Mouse (Mus musculus) adrenal gland, postnatal 10 days (tissue): ENCODE measurements around the gene Gm5868. TPM values are rescaled to one million over a fixed set of nuclear protein-coding genes. Genes with fewer than 3 reads are reported as not detected.
"Not testable (repeated sequence)": the region's sequence is repeated elsewhere in the genome, so short reads cannot be mapped to it uniquely, and the experiment has no call there.

Source experiments
- DNase-seq: peaks from one replicate; pipeline ENCODE4 v3.0.0; 2021; ENCODE audit warnings: mixed read lengths
- long read RNA-seq, 2 experiments: library from polyadenylated mRNA; stranded (forward); transcript quantifications; one replicate each; pipeline ENCODE4 v2.0.0; 2021
- total RNA-seq, 2 experiments: library from RNA; stranded (reverse); gene quantifications; 2 replicates each; pipeline ENCODE4 v1.2.3; 2021

The Gm5868 gene
- 1 to 10 TPM; 1.4 to 2.8 TPM for total RNA-seq
- long read RNA-seq, experiment 1, partial matches to known transcripts, result 0 of 1 reads
- long read RNA-seq, experiment 1, other reads (novel, unspliced or antisense), result 1 of 1 reads
- long read RNA-seq, experiment 2, result 0 reads

DNA sequence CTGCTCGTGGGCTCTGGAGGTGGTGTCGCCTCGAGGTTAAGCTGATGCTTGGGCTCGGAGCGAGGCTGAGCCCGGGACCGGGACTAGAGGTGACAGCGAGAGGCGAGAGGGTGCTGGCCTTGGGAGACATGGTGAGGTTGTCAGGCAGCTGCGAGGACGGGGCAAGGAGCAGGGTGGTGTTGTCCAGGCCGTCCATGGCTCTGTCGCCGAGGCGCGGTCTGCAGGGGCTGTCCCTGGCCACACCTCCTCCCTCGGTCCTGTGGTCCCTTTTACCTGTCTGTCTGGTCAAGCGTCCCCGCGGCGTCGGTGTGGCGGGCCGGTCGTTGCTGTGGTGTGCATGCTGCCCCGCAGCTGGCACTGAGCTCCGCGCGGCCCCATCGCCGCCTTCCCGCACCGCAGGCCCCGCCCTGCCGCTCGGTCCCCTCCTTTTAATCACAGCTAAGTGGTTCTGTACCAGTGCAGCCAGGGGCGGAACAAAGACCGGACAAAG, at the start of gene Gm5868:
Gene Gm5868, minus strand, starts transcription at position 360 of the 490 bp plus-strand sequence.
- peak; percentile 15 for DNase-seq

DNA sequence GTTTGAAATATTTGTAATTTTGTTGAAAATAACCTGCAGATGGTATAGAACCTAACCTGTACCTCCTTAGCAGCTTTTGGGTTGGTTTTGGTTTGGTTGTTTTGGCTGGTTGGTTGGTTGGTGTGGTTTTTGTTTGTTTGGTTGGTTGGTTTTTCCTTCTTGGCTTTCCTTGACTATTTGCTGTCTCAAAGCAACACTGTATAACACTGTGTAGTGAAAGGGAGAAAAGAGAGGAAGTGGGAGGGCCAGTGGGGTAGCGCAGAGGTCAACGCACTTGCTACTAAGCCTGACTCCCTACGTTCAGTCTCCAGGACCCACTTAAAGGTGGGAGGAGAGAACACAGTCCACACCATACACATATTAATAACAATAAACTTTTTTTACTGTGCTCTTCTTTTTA, 49.2 kb upstream of the Gm5868 start:
- DNase-seq, result no peak

DNA sequence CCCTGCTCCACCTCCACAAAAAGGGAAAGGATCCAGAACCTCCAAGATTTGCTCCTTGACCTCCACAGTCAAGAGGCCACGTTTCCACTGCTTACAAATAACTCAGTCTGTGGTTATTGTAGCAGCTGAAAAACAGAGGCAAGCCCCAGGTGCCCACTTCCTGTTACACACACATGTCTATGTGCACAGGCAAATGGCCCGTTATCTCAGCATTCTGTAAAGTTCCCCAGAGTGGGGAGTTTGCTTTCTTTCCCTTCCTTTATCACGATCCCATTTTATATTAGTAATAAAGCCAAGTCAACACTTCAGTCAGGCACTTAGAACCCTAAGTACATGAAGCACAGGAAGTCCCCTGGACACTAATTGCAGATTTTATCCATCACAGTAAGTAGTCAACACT, 48.8 kb upstream of the Gm5868 start:
- no peak for DNase-seq

DNA sequence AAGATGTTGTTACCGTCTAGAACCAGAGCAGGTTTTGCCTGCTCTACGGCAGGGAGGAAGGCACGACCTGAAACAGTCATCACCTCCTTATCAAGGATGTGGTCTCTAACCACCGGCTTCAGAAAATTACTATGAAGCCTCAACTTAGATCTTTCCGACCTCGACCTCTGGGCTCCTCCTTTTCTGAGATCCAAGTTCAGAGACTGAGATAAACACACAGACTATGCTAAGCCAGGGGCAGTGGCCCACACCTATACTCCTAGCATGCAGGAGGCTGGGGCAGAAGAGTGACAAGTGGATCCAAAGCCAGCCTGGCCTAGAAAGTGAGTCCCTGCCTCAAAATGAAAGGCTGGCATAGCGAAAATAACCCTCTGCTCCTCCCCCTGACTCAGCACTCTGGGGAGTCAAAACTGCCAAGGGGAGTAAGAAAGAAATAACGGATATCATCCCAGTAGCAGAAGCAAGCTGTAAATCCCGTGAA, 47.5 kb upstream of the Gm5868 start:
- DNase-seq, result no peak

DNA sequence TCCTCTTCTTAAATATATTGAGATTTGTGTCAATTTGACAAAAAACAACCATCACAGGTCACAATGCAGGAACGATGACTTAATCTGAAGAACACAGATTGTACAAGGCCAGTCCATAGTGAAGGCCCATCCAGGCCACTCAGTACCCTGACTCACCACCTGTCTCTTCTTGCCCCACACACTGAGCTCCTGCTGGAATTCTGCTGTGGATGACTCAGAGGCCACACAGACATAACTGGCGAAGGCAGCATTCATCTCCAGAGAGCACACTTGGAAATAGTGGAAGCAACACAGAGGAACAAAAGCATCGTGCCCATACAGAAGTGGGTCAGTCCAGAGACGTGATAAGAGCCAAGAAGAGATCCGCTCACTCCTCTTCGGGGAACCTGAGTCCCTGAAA, 42.7 kb upstream of the Gm5868 start:
- DNase-seq, result peak; percentile 28

DNA sequence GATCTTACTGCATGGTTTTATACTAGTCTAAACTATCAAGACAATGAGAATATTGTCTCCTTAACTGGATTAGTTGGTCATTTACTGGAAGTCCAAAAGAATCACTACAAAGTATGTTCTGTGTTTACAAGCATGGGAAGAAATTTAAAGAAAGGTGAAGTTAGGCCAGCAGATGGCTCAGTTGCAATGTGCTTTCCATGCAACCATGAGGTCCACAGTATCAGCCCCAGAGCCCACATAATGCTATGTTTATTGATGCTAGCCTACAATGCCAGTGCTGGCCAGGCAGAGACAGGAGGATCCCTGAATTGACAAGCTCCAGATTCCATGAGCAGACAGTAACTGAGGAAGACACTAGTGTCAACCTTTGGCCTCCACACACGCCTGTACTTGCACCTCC, 33.7 kb upstream of the Gm5868 start:
- no peak for DNase-seq

DNA sequence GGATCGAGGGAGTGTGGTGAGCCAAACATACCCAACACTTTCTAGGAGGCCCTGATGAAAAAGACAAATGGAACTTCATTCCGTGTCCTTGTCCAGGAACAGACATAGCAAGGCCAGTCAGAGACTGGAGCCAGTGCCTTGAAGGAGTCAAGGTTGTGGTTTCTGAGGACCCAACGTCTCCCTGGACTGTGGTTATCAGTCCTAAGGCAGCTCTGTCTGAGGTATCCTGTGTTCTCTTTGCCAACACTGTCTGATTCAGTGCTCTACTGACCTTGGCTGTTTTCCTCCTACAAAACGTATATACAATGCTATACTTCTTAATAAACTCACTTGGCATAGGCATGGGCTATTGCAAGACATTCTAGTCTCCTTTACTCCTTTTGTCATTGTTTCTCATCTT, 30.1 kb upstream of the Gm5868 start:
- no peak for DNase-seq

DNA sequence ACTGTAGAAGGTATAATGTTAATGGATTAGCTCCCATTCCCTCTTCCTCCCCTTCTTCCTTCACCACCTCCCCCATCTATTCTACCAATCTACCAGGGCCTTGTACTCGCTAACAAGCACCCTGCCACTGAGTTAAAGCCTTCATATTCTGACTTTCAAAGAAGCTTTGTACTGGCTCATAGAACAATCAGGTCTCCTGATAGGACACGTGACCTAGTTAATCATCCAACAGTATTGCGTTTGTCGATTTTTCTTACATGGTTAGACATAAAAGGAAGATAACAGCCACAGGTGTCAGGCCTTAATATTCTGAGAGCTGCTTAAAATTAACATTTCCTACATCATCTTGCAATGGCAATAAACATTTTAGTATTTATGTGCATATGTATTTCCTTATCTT, 15.8 kb upstream of the Gm5868 start:
- no peak for DNase-seq

DNA sequence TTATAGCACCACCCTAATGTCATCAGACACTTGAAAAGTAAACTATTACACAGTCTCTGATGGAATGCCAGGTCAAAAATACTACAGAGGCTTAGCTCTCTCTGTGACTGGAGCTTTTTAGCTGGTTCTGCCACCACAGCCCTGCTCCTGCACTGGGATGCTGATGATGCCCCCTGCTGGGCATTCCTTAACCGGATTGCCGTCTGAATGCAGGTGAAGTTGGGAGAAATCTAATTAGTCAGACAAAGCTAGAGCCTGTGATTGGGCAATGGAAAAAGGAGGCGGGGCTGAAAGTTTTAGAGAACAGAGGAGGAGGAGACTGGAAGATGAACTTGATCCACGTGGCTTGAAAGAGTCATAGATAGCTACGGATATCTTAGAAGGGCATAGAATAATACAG, 13.7 kb upstream of the Gm5868 start:
- DNase-seq, result peak; percentile 74

DNA sequence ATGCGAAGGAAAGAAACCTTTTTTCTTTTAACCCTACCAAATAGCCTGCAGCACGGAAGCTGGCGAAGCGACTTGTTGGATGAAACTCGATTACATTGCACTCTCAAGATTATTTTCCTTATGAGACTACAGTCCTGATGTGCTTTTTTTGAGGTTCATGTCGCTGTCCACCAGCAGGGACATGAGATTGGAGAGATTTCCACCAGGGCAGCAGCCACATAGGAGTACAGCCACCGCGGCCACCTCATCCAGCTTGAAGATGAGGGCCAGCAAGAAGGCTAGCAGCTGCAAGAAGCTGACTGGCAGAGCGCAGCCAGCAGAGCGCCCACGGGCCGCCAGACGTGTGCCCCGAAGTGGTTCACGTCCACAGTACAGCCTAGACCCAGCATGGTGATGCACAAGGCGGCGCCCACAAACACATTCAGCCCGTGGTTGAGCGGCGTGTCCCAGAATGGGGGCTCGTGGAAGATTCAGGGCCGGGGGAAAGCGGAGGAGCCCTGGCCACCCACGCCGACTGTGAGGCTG, 622 bp downstream of the Gm5868 start:
- not testable (repeated sequence) for DNase-seq

DNA sequence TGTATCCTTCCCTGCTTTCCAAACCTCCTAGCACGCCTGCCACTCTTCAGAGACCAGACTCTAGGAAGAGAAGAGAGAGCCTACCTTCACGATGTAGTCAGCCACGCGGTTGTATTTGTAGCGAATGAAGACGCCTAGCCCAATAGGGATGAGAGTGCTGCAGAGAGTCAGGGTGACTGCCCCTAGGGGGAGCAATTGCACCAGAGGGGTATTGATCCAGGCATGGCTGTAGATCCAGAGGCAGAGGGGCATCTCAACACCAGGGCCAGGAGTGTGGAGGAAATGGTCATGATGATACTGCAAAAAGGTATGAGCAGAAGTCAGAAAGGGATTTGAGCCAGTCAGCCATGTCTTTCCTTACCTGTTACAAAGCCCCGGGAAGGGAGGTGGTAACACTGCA, 1.2 kb downstream of the Gm5868 start:
- DNase-seq, result peak; percentile 10

DNA sequence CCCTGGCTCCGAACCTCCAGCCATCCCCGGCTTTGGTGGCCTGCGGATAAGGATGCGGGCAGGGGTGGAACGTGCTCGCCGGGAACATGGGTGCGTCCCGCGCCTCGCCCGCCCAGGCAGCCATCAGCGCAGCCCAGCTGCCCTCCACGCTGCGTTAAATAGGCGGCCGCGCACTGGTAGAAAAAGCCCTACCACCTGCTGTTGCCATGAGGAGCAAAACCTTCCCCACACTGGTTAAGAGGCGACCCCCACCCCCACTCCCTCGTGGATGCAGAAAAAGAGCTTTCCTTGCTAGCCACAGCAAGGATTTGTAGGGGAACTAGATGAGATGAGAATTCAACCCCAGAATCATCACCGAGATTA, 6.4 kb downstream of the Gm5868 start, which contains the start of gene Zar1:
Gene Zar1, minus strand, starts transcription at position 285 of the 363 bp plus-strand sequence.
- not testable (repeated sequence) for DNase-seq

DNA sequence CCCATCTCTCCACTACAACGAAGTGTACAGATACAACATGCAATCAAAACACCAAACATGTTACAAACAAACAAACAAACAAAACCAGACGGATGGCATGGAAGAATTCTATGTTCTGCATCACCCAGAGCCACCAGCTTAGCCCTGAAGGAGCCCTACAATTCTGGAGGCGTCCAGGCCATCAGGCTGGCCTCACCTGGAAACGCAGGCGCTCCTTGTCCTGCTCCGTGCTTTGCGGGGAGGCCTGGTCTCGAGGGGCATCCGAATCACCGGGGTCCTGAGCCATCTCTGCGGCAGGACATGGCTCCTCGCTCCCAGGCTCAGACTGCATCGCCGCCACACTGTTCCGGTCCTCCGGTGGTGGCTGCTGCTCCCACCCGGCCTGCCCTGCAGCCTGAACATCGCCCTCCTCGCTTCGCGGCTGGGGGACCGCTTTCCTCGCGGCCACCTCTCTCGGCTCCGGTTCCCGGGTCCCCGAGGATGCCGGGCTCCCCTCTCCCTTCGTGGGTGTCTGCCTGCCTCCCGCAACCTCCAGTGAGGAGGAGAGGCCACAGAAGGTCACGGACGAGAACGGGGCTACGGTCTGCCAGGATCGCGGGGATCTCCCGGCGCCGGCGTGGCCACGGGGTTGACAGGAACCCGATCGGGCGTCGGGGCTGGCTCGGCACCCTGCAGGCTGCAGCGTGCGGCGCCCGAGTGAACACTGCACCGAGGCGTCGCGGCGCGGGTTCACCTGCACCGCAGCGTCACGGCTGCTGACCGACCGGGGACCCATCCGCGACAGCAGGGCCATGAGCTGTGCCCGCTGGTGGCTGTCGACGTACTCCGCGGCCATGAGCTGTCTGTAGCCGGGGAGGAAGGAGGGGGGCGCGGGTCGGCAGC, 7.0 kb downstream of the Gm5868 start:
- DNase-seq, result peak; percentile 26

DNA sequence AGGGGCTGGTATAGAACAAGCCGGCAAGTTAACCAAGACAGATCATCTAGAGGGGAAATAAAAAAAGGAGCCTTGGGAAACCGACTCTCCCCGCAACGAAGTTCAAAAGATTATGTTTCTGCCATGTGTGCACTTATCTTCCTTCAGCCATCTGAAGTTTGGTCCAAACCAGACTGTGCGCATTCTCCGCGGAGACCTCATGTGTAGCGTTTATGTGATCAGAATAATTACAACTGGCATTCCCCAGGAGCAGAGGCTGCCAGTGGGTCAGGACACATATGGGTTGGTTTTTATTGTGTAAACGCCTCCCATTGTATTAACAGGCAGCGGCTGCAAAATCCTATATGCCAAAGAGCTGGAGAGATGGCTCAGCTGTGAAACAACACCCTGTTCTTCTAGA, 7.8 kb downstream of the Gm5868 start:
- DNase-seq, result not testable (repeated sequence)

DNA sequence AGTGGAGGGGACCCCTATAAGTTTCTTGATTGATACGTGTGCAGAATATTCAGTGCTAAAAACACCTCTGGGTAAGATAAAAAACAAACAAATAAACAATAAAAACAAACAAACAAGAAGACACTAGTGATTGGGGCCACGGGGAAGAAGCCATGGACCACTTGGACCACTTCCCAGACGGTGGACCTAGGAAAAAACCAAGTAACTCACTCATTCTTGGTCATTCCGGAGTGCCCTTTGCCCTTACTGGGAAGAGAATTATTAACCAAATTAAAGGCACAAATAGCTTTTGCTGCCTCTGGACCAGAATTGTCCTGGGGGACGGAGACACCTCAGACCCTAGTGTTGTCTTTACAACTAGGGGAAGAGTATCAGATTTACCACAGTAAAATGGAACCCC, 21.7 kb downstream of the Gm5868 start:
- DNase-seq, result no peak

DNA sequence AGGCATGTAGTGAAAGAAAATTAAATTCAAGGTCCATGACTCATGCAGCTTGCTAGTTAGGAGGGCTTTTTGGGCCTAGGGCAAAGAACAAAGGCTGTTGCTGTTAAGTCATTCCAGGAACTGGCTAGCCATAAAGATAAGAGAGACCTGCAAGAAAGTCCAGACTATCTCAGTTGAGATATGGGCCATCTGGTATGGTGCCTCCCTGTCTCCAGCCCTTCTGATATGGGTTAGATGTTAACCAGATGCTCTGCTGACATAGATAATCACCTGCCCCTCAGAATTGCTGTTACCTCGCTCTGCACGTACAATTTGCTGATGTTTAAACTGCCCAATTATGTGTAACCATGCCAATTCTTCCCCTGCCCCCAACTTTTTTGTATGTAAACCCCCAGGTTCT, 24.2 kb downstream of the Gm5868 start:
- DNase-seq, result not testable (repeated sequence)

DNA sequence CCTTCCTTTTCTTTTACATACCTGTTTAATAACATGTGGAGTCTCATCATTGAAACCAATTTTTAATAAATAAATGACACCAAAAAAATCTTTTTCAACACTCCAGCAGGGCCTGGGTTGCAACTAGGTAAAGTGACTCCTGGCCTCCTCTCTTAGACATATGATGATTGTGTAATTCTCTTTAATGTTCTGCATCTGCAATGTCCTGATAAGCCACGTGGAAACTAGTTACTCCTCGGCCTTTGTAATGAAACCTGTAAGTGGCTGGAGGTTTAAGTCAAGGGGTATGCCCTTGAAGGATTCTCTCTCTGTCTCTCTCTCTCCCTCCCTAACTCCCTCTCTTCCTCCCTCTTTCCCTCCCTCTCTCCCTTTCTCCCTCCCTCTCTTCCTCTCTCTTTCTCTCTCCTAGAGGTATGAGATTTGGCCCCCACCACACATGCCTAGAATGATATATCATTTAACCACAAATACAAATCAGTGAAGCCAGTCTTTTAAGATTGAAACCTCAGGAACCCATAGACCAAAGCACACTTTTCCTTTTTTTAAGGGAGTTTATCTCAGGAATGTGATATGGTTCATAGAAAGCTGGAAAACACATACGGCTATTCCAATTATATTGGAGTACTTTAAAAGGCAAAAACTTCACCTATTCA, 26.2 kb downstream of the Gm5868 start:
- no peak for DNase-seq

DNA sequence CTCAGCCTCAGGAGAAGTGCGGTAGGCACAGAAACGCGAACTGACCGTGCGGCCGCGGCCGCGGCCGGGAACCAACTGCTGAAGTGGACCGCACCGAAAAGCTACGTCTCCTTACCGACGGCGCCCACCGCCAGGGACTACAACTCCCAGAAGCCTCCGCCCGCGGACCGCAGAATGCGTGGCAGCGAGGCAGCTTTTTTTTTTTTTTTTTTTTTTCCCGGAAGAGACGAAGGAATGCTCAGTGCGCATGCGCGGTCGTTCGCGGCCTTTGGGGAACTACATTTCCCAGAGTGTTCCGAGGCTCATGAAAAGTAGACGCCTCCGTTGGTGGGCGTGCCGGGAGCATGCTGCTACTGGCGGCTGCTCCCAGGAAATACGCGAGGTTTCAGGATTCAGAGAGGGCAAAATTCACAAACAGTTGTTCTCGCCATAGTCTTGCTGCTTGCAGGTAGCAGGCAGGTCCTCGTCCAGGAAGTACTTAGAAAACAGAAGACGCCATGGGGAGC, 27.8 kb downstream of the Gm5868 start, which contains the start of gene Nfxl1:
Gene Nfxl1, minus strand, starts transcription at position 141 of the 506 bp plus-strand sequence.
- DNase-seq, result peak; percentile 96

DNA sequence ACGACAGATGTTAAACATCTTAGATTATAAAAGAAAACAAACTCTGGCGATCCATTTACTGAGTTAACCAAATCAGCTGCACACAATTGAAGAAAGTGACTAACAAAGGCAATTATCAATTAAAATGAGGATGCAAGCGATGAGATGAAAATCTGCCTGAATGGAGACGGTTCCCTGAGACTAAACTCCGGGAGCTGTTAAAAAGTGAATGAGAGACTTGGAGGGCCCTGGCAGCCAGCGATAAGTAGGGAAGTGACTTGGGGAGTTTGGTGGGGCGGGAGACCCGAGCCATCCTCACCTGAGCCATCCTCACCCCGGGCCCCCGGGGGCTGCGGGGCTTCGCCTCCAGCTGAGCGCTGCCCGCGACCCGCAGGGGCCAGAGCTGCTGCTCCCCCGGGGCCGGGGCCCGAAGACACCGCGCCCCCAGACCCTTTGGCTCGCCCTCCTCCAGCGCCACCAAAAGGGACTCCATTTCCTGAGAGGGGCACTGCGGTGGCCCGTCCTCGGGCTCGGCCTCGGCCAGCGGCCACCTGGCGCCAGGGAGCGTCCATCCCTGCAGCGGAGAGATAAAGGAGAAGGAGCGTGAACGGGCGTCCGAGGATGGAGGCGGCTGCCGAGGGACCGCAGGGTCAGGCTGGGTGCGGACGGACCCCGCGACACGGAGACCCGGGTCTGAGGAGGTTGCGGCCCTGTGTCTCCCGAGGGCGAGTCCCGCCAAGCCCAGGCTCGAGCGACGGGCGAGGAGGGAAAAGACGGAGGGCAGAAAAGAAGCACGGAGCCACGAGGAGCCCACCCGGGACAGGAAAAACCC, 28.4 kb downstream of the Gm5868 start:
- DNase-seq, result no peak

DNA sequence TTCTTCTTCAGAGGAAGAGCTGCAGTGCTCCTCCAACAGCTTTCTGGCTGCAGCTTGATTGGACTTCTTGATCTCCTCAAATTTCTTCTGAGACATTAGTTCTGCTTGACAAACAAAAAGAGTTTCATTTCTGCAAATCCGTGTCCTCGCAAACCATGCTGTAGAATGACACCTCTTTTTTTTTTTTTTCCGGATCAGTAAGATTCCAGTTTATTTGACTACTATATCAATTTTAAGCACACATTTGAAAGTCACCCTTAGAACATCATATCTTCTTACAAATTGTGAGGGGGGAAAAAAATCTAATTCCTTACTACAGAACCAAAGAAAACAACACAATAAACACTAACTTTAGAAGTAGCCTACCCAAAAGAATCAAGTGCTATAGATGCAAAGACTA, 31.1 kb downstream of the Gm5868 start:
- DNase-seq, result no peak

DNA sequence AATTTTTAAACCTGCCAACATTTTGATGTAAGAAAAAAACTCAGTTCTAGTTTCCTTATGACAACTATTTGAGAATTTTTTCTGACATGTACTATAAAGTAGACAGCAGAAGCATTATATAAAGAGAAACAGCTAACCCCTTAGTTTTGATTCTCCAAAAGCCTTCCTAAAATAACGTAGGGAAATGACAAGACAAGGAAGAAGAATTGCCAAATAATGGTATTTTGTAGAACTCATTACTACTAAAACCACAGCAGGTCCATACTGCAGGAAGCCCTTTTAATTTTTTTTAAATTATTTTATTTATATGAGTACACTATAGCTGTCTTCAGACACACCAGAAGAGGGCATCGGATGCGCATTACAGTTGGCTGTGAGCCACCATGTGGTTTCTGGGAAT, 36.1 kb downstream of the Gm5868 start:
- no peak for DNase-seq
